Mouse (Mus musculus): ENCODE results near the gene Gm10447. TPM values are rescaled to one million over a fixed set of nuclear protein-coding genes. Genes with fewer than 3 reads are reported as not detected.
"Not testable (repeated sequence)": the region's sequence is repeated elsewhere in the genome, so short reads cannot be mapped to it uniquely, and the experiment has no call there.

The Gm10447 gene
- polyA plus RNA-seq, 1 experiment from 2014 or later, result 0.19 TPM

DNA sequence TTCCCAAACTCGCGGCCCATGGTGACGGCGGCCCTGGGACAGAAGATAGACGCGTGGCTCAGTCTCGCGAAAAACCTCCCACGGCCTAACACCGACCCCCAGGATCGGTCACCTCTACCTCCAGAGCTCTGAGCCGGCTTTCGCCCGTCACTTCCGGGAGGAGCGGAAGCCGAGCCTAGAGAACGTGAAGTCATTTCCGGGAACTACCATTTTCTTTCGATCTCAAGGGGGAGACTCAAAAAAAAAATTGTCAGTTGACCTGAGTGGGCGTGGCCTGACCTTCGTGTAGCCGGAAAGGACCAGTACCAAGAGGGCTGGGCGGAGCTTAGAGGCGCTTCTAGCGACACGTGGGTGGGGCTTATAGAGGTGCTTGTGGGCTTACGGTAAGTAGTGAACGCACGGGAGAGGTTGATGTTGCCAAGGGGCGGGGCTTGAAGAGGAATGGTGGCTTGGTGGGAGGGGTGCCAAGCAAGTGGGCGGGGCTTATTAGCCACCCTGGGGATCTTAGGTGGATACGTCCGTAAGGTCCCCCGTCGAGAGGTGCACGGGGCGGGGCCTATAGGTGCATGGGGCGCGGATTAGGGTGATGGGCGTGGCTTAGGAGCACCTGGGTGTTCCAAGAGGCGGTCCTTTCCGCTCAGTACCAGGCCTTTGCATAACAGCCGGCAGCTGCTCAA, 26.1 kb downstream of the Gm10447 start, which contains the start of the genes Uqcrq and Gdf9:
Gene Uqcrq, minus strand, starts transcription at position 162 of the 677 bp plus-strand sequence.
Gene Gdf9, plus strand, starts transcription at position 354 of the 677 bp plus-strand sequence.
- peak; percentile 97 for DNase-seq (ENCODE audit: low spot score)
- peak within 1 kb of the TSS; percentile 99 for H3K4me3 ChIP-seq
- peaks cover 17% of the 10 kb centered on the region for H3K4me1 ChIP-seq
- WGBS, result under 1% methylated on average over 44 of the region's 44 CpGs
- H3K36me3 ChIP-seq (replicated peaks), result peaks cover 25% of the 10 kb centered on the region
- H3K27me3 ChIP-seq (replicated peaks; ENCODE audit: low read depth, poor library complexity, severe bottlenecking), result 0 out of 2 replicates have a peak, but pooled peaks cover 4% of the 10 kb centered on the region
- no peaks in the 10 kb centered on the region for H3K9me3 ChIP-seq
- peak within 1 kb of the TSS; percentile 85 for H3K27ac ChIP-seq (replicated peaks)

DNA sequence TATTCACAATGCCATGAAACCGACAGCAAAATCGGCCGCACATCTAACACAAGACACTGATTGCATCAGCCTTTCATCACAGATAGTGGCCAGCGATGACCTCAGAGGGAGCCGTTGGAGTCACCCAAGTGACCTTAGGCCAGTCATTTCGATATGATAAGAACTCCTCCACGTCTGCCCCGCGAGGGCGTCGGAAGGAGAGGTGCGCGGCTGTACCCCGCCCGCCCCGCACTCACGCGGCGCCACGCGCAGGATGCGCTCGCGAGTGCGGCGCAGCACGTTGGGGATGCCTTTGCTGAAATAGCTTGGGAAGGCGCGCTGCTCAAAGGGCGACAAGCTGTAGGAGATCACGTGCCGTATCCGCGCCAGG, 26.6 kb downstream of the Gm10447 start:
- WGBS, result under 1% methylated on average over 34 of the region's 34 CpGs
- H3K9me3 ChIP-seq, result no peaks in the 10 kb centered on the region
- H3K27me3 ChIP-seq (replicated peaks; ENCODE audit: low read depth, poor library complexity, severe bottlenecking), result 0 out of 2 replicates have a peak, but pooled peaks cover 4% of the 10 kb centered on the region
- H3K36me3 ChIP-seq (replicated peaks), result peaks cover 25% of the 10 kb centered on the region
- no peak for DNase-seq (ENCODE audit: low spot score)
- peaks cover 17% of the 10 kb centered on the region for H3K4me1 ChIP-seq
- peak overlapping the region; percentile 99 for H3K4me3 ChIP-seq
- H3K27ac ChIP-seq (replicated peaks), result peak overlapping the region; percentile 85

DNA sequence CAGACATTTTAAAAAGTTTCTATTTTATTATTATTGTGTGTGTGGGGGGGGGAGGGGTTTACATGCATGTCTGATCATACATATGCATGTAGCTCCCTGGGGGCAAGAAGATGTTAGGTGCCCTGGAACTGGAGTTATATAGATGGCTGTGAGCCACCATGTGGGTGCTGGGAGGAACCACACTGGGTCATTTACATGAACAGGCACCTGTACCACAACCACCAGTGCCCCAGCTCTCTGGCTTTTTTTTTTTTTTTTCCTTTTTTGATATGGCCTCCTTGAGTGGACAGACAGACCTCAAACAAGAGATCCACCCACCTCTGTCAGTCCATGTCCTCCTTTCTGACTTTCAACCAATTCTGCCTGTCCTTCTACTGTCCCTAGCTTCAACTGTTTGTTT, 27.7 kb downstream of the Gm10447 start:
- Histone ChIP-seq H3K4me1 (peaks cover 17% of the 10 kb centered on the region), H3K9me3 (no peaks in the 10 kb centered on the region), H3K36me3 (replicated peaks) (peaks cover 25% of the 10 kb centered on the region), H3K27me3 (replicated peaks; ENCODE audit: low read depth, poor library complexity, severe bottlenecking) (0 out of 2 replicates have a peak, but pooled peaks cover 4% of the 10 kb centered on the region), H3K4me3 (peak overlapping the region; percentile 99), H3K27ac (replicated peaks) (no peak overlapping the region)
- DNase-seq (ENCODE audit: low spot score), result no peak

DNA sequence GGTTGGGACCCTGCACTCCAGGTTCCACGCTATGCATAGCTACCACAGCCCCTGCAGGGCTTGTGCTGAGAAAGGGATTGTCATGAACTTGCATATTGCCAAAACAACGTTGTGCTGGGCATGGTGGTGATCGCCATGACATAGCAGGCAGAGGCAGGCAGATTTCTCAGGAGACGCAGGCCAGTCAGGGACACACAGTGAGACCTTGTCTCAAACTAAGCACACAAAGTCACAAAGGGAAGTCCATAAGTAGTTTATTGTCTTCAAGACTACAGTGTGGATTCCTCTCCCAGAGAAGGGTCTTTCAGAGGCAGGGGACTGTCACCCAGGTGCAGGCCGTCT, 28.2 kb downstream of the Gm10447 start:
- H3K4me3 ChIP-seq, result no peak overlapping the region
- WGBS, result 95% methylated on average over 5 of the region's 5 CpGs
- peaks cover 25% of the 10 kb centered on the region for H3K36me3 ChIP-seq (replicated peaks)
- peaks cover 17% of the 10 kb centered on the region for H3K4me1 ChIP-seq
- H3K9me3 ChIP-seq, result no peaks in the 10 kb centered on the region
- 0 out of 2 replicates have a peak, but pooled peaks cover 4% of the 10 kb centered on the region for H3K27me3 ChIP-seq (replicated peaks; ENCODE audit: low read depth, poor library complexity, severe bottlenecking)
- no peak for DNase-seq (ENCODE audit: low spot score)
- H3K27ac ChIP-seq (replicated peaks), result no peak overlapping the region

DNA sequence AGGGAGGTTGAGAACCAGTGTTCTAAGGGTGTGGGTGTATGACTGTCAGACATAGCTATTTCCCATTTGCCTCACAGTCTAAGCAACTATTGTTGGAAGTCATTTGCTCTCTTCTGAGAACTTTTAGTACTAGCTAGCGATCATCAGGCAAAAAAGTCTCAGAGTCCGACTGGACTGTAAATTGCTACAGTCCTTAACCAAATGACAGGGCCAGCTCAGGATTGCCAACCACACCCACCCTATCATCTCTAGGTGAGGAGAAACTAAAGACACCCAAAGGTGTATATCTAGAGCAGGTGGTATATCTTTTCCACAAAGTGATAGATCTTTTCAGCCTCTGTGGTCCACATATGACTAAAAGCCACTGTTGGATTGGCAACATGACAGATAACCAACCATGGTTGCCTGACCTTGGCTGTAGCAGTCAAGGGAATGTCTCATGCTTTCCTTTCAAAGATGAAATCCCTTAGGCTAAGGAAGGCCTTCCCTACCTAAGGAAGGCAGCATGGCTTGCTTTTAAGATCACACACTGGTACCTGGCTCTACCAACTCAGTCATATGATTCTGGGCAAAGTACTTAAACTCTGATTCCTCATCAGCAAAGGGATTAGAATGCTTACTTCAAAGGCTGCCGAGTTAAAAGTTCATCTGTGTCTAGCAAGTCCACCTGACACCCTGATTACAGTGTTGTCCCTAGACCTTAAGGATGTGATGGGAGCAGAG, 28.8 kb downstream of the Gm10447 start:
- WGBS, result 91% methylated on average over 3 of the region's 3 CpGs
- H3K9me3 ChIP-seq, result no peaks in the 10 kb centered on the region
- H3K36me3 ChIP-seq (replicated peaks), result peaks cover 25% of the 10 kb centered on the region
- no peak overlapping the region for H3K4me3 ChIP-seq
- H3K27ac ChIP-seq (replicated peaks), result no peak overlapping the region
- peaks cover 17% of the 10 kb centered on the region for H3K4me1 ChIP-seq
- no peak for DNase-seq (ENCODE audit: low spot score)
- 0 out of 2 replicates have a peak, but pooled peaks cover under 1% of the 10 kb centered on the region for H3K27me3 ChIP-seq (replicated peaks; ENCODE audit: low read depth, poor library complexity, severe bottlenecking)

DNA sequence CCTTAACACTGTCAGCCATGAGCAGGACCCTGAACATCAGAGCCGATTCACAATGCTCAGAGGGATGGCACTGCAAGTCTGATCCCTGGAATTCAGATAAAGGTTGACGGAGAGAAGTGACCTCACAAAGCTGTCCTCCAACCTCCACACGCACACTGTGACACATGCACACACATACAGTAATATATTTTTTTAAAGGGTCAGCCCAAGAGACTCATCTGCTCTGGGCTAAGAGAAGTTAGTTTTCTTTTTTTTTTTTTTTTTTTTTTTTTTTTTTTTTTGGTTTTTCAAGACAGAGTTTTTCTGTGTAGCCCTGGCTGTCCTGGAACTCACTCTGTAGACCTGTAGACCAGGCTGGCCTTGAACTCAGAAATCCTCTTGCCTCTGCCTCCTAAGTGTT, 30.0 kb downstream of the Gm10447 start:
- 90% methylated on average over 3 of the region's 3 CpGs for WGBS
- H3K27me3 ChIP-seq (replicated peaks; ENCODE audit: low read depth, poor library complexity, severe bottlenecking); H3K4me3 ChIP-seq; H3K9me3 ChIP-seq; DNase-seq (ENCODE audit: low spot score); H3K27ac ChIP-seq (replicated peaks): not testable (repeated sequence)
- H3K36me3 ChIP-seq (replicated peaks), result peaks cover 33% of the 10 kb centered on the region
- H3K4me1 ChIP-seq, result peaks cover 17% of the 10 kb centered on the region

DNA sequence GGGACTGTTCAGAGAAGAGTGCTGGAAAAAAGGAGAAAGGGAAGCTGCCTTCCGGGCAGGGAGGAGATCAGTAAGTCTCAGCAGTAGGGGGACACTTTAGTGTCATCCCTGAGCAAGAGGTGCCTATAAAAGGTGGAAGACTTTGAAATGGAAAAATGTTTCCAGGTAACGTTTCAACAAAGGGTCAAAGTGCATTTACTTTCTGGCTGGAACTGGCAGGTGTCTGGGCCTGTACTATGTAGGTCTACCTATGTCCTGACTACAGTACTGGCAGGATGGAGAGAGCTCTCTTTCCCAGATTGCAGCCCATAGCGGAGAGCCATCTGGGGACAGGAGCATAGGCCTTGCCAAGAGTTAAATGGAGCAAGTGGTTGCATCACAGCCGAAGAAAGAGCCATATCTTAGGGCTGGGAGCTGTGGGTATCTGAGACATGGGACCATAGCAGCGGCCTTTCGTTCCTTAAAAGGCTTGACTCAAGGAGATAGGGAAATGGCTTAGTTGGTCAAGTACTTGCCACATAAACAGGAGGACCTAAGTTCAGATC, 31.1 kb downstream of the Gm10447 start:
- H3K27ac ChIP-seq (replicated peaks), result no peak overlapping the region
- peaks cover 12% of the 10 kb centered on the region for H3K4me1 ChIP-seq
- no peak overlapping the region for H3K4me3 ChIP-seq
- no peak for DNase-seq (ENCODE audit: low spot score)
- H3K27me3 ChIP-seq (replicated peaks; ENCODE audit: low read depth, poor library complexity, severe bottlenecking), result no peaks in the 10 kb centered on the region
- 88% methylated on average over 6 of the region's 6 CpGs for WGBS
- no peaks in the 10 kb centered on the region for H3K9me3 ChIP-seq
- H3K36me3 ChIP-seq (replicated peaks), result peaks cover 43% of the 10 kb centered on the region

DNA sequence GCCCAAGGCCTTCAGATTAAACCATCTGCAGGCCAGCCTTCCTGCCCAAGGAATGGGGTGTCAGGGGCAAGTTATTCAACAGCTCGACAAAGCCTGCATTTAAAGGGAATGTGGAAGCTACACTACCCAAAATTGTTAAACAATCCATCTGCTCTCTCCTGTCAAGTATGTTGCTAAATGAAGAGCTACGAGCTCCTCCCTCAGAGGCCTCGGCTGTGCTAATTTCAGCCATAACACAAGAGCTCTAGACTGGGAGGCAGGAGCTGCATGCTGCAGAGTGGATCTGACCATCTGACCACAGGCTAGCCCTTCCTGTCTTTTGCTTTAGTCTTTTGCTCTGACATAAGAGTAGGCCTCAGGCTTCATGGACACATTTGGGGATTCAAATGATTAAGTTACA, 31.7 kb downstream of the Gm10447 start:
- H3K36me3 ChIP-seq (replicated peaks), result peaks cover 45% of the 10 kb centered on the region
- peaks cover 10% of the 10 kb centered on the region for H3K4me1 ChIP-seq
- no peaks in the 10 kb centered on the region for H3K9me3 ChIP-seq
- DNase-seq (ENCODE audit: low spot score), result no peak
- 76% methylated on average over 3 of the region's 3 CpGs for WGBS
- H3K27ac ChIP-seq (replicated peaks), result no peak overlapping the region
- no peaks in the 10 kb centered on the region for H3K27me3 ChIP-seq (replicated peaks; ENCODE audit: low read depth, poor library complexity, severe bottlenecking)
- no peak overlapping the region for H3K4me3 ChIP-seq

DNA sequence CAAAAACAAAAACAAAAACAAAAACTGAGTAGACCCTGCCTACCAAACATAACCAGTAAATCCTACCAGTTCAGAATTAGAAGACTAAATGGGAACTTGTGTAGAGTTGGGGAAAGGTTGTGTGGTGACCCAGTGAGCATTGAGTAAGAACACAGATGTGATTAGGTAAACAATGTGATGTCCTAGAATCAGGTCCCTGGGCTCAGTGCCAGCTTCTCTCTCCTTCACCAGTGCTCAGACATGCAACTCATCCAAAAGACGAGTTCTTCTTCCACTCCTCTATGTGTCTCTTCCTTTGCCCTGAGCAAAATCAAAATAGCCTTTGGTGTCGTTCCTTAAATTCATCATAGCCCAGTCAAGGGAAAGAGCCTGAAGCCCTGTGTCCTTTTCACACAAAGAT, 32.1 kb downstream of the Gm10447 start:
- Histone ChIP-seq H3K27ac (replicated peaks) (no peak overlapping the region), H3K9me3 (no peaks in the 10 kb centered on the region), H3K36me3 (replicated peaks) (peaks cover 49% of the 10 kb centered on the region), H3K4me1 (peaks cover 6% of the 10 kb centered on the region), H3K27me3 (replicated peaks; ENCODE audit: low read depth, poor library complexity, severe bottlenecking) (no peaks in the 10 kb centered on the region), H3K4me3 (no peak overlapping the region)
- 80% methylated on average over 2 of the region's 2 CpGs for WGBS
- no peak for DNase-seq (ENCODE audit: low spot score)

DNA sequence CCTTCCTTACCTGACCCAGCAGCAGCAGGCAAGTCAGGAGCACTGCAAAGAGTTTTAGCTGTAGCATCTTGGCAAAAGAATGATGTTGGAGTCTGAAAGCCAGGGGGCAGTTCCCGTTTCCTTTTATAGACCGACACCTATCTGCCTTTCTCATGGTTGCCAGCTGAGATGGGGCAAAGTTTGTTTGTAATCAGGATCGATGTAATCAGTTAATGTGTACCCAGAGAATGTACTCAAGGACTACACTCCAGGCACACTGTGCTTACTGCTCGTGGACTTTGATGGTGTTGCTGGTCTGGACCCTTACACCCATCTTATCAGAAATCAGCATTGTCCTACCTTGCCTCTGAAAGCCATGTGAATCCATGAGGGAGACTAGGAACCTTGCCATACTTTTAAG, 33.9 kb downstream of the Gm10447 start, which contains the start of gene Leap2:
Gene Leap2, minus strand, starts transcription at position 135 of the 400 bp plus-strand sequence.
- H3K27me3 ChIP-seq (replicated peaks; ENCODE audit: low read depth, poor library complexity, severe bottlenecking), result no peaks in the 10 kb centered on the region
- no peak for DNase-seq (ENCODE audit: low spot score)
- WGBS, result 92% methylated on average over 4 of the region's 4 CpGs
- H3K4me3 ChIP-seq, result no peak within 1 kb of the TSS
- H3K9me3 ChIP-seq, result no peaks in the 10 kb centered on the region
- H3K4me1 ChIP-seq, result no peaks in the 10 kb centered on the region
- H3K36me3 ChIP-seq (replicated peaks), result peaks cover 49% of the 10 kb centered on the region
- no peak within 1 kb of the TSS for H3K27ac ChIP-seq (replicated peaks)

DNA sequence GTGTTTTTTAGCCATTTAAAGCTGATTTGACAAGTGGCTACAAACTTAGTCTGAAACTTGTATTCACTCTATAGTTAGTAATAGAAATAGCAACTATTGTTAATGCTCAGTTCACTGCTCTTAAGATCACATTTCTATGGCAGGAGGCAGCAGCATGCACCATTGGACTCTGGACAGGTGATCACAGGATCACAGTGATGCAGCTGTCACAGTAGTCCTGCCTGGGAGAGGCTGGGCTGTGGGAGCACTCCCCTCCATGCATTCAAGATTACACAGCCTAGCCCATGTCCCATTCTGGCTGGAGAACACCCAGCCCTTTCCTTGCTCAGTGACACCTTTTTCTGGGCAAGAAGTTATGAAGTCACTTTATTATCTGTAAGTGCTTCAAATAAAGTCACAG, 38.9 kb downstream of the Gm10447 start:
- H3K36me3 ChIP-seq (replicated peaks), result peaks cover 91% of the 10 kb centered on the region
- H3K9me3 ChIP-seq, result no peaks in the 10 kb centered on the region
- DNase-seq (ENCODE audit: low spot score), result no peak
- no peaks in the 10 kb centered on the region for H3K4me1 ChIP-seq
- no peaks in the 10 kb centered on the region for H3K27me3 ChIP-seq (replicated peaks; ENCODE audit: low read depth, poor library complexity, severe bottlenecking)
- H3K27ac ChIP-seq (replicated peaks), result no peak overlapping the region
- H3K4me3 ChIP-seq, result no peak overlapping the region

DNA sequence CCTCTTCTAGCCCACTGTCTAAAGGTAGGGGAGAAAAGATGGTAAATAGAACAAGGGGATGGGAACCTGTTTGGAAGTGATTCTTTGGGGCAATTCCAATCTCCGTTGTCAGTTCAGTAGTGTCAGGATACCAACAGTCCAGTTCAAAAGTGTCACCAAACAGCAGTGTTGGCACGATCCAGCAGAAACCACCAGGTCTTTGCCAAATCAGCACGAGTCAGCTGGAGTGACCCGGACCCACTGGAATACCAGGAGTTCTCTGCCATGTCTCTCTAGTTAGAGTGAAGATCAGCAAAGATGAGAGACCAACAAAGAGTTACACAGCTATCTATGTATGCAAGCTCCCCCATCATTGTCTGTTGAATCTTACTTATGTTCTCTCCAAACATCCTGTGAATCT, 43.0 kb downstream of the Gm10447 start:
- no peak for DNase-seq (ENCODE audit: low spot score)
- Histone ChIP-seq H3K36me3 (replicated peaks) (peaks cover 99% of the 10 kb centered on the region), H3K4me1 (no peaks in the 10 kb centered on the region), H3K9me3 (no peaks in the 10 kb centered on the region), H3K27me3 (replicated peaks; ENCODE audit: low read depth, poor library complexity, severe bottlenecking) (no peaks in the 10 kb centered on the region), H3K4me3 (no peak overlapping the region), H3K27ac (replicated peaks) (no peak overlapping the region)
- WGBS, result 93% methylated on average over 4 of the region's 4 CpGs

DNA sequence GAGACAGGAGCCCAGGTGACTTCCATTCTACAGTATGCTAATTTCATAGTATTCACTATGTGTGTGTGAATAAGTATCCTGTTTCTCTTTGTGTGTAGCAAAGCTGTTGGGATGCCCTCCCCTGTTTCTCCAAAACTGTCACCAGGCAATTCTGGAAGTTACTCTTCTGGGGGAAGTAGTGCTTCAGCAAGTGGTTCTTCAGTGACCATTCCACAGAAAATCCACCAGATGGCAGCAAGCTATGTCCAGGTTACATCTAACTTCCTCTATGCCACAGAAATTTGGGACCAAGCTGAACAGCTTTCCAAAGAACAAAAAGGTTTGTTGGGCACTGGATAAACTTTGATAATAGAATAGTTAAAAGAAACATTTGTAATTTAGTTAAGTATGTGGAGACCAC, 45.2 kb downstream of the Gm10447 start:
- H3K36me3 ChIP-seq (replicated peaks), result peaks cover 99% of the 10 kb centered on the region
- no peaks in the 10 kb centered on the region for H3K4me1 ChIP-seq
- no peak overlapping the region for H3K27ac ChIP-seq (replicated peaks)
- H3K27me3 ChIP-seq (replicated peaks; ENCODE audit: low read depth, poor library complexity, severe bottlenecking), result no peaks in the 10 kb centered on the region
- H3K4me3 ChIP-seq, result no peak overlapping the region
- no peak for DNase-seq (ENCODE audit: low spot score)
- no peaks in the 10 kb centered on the region for H3K9me3 ChIP-seq

Data from embryonic facial prominence, embryonic 10.5 days (tissue).